Mouse (Mus musculus): Measurements from ENCODE around the gene Tgds. TPM values are rescaled to one million over a fixed set of nuclear protein-coding genes. Genes with fewer than 3 reads are reported as not detected.

Tgds gene
- polyA plus RNA-seq, 1 experiment from 2014 or later, result 36.7 TPM

DNA sequence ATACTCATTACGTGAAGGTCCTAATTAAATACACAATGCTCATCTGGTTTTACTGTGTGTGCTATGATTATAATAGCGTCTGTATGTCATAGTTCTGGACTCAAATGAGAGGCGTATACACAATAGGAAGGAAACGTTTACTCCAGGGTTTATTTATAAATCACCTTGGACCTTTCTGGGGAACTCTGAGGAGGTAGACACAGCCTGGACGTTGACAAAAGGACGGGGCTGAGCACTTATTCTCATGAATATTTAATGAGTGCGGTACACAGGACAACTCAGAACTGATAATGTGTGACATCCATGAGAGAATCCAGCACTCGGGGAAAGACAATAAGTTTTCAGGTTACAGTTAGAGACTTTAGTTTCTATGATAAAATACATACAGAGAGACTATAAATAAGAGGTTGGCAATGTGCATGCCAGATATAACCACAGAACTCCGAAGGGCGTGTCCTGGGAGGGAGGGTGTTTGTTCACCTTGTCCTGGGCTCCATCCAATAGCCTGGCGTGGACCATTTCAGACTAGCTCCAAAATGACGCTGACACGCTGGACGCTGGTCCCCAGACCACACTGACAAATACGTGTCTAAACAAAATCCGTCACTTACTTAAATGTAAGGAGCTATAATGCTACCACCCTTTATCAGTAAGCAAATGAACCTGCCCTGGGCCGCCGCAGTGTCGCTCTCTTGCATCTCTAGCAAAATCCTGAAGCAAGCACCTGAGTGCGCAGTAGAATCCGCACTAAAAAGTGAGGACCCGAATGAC is 43.9 kb downstream of the Tgds start:
- Histone ChIP-seq H3K4me2 (peak overlapping the region; percentile 64), H3K9me3 (no peaks in the 10 kb centered on the region), H3K4me1 (replicated peaks) (no peaks in the 10 kb centered on the region), H3K27me3 (peaks cover 18% of the 10 kb centered on the region; the same call in 1 of the 2 replicates), H3K36me3 (no peaks in the 10 kb centered on the region), H3K27ac (peak overlapping the region; percentile 67; the same call in 1 of the 2 replicates), H3K4me3 (replicated peaks) (peak overlapping the region; percentile 58), H3K9ac (replicated peaks) (peak overlapping the region; percentile 50)
- peak; percentile 66 for ATAC-seq (ENCODE audit: insufficient number of reproducible peaks, insufficient read depth, low FRiP score, low TSS enrichment, low read depth)
- 14% methylated on average over 22 of the region's 22 CpGs for WGBS

- Histone ChIP-seq H3K4me3 (replicated peaks) (no peak overlapping the region), H3K4me2 (no peak overlapping the region), H3K4me1 (replicated peaks) (no peaks in the 10 kb centered on the region), H3K36me3 (no peaks in the 10 kb centered on the region), H3K9ac (replicated peaks) (no peak overlapping the region), H3K27me3 (peaks cover 18% of the 10 kb centered on the region; the same call in 1 of the 2 replicates), H3K27ac (no peak overlapping the region), H3K9me3 (no peaks in the 10 kb centered on the region)
- WGBS, result 44% methylated on average over 5 of the region's 5 CpGs
- no peak for ATAC-seq (ENCODE audit: insufficient number of reproducible peaks, insufficient read depth, low FRiP score, low TSS enrichment, low read depth)
Measured at GRCm38 (mm10) chr14:118086271-118087035, 46.1 kb downstream of the Tgds start.

DNA sequence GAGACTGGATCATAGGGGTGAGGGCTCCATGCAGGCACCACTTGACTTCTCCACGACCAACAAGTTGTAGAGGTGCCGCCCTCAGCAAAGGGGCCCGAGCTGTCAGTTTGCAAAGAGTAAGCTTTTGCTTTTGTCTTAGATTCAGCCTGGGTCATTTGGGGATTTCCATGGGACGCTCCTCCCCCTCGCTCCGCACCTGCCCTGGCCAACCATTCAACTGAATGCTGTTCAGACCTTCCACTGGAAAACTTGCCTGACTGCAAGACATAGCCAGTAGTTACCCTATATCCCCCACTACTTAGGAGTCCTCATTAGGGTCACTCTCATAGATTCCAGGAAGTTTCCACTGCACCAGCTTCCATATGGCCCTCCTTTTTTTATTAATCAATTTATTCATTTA is 48.7 kb downstream of the Tgds start:
- no peak for ATAC-seq (ENCODE audit: insufficient number of reproducible peaks, insufficient read depth, low FRiP score, low TSS enrichment, low read depth)
- H3K9me3 ChIP-seq, result no peaks in the 10 kb centered on the region
- peaks cover 18% of the 10 kb centered on the region; the same call in 1 of the 2 replicates for H3K27me3 ChIP-seq
- no peak overlapping the region for H3K27ac ChIP-seq
- H3K4me2 ChIP-seq, result no peak overlapping the region
- WGBS, result 90% methylated on average over 6 of the region's 6 CpGs
- H3K9ac ChIP-seq (replicated peaks), result no peak overlapping the region
- no peak overlapping the region for H3K4me3 ChIP-seq (replicated peaks)
- no peaks in the 10 kb centered on the region; the same call in 1 of the 2 replicates for H3K4me1 ChIP-seq (replicated peaks)
- no peaks in the 10 kb centered on the region for H3K36me3 ChIP-seq

DNA sequence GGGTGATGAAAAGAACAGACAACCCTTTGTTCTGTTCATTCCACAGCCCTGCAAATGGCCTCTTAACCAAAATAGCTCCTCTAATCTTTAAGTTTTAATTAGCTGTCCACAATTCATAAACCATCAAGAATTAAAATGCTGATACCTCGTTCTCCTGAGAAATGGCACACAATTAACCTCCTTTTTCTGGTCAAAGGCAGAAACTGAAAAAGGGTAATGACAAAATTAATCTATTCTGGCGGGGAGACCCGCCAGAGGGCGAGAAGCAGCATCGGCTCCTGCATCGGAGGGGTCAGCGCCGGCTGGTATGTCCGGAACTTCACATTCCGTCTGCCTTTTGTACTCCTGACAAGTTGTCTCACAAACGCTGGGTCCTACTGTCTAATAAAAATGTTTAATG is 51.9 kb downstream of the Tgds start:
- WGBS, result 38% methylated on average over 11 of the region's 11 CpGs
- H3K36me3 ChIP-seq, result no peaks in the 10 kb centered on the region
- H3K9ac ChIP-seq (replicated peaks), result no peak overlapping the region
- no peak overlapping the region for H3K4me3 ChIP-seq (replicated peaks)
- H3K4me1 ChIP-seq (replicated peaks), result no peaks in the 10 kb centered on the region; the same call in 1 of the 2 replicates
- peaks cover 3% of the 10 kb centered on the region; the same call in 1 of the 2 replicates for H3K27me3 ChIP-seq
- H3K9me3 ChIP-seq, result no peaks in the 10 kb centered on the region
- H3K4me2 ChIP-seq, result no peak overlapping the region
- ATAC-seq (ENCODE audit: insufficient number of reproducible peaks, insufficient read depth, low FRiP score, low TSS enrichment, low read depth), result no peak
- H3K27ac ChIP-seq, result no peak overlapping the region

DNA sequence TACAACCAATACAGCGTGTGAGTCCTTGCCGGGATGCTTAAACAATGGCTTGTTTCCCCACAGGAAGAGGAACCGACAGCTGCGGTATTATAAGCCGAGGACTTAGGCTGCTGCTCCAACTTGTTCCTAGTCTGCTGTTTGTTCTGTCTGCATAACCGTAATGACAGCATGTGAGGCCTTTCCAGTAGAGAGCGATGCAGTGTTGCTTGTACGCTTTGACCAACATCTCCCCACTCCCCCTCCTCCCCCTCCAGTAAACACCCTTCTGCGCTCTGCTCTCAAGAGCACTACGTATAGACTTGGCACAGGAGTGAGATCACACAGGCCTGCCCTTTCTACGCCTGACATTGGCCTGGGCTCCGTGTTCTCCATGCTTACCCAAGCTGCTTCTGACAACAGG is 62.5 kb downstream of the Tgds start:
- Histone ChIP-seq H3K4me2 (no peak overlapping the region), H3K36me3 (no peaks in the 10 kb centered on the region), H3K9me3 (no peaks in the 10 kb centered on the region), H3K9ac (replicated peaks) (no peak overlapping the region), H3K4me1 (replicated peaks) (no peaks in the 10 kb centered on the region), H3K4me3 (replicated peaks) (no peak overlapping the region), H3K27me3 (no peaks in the 10 kb centered on the region), H3K27ac (no peak overlapping the region)
- WGBS, result 85% methylated on average over 12 of the region's 12 CpGs
- no peak for ATAC-seq (ENCODE audit: insufficient number of reproducible peaks, insufficient read depth, low FRiP score, low TSS enrichment, low read depth)

DNA sequence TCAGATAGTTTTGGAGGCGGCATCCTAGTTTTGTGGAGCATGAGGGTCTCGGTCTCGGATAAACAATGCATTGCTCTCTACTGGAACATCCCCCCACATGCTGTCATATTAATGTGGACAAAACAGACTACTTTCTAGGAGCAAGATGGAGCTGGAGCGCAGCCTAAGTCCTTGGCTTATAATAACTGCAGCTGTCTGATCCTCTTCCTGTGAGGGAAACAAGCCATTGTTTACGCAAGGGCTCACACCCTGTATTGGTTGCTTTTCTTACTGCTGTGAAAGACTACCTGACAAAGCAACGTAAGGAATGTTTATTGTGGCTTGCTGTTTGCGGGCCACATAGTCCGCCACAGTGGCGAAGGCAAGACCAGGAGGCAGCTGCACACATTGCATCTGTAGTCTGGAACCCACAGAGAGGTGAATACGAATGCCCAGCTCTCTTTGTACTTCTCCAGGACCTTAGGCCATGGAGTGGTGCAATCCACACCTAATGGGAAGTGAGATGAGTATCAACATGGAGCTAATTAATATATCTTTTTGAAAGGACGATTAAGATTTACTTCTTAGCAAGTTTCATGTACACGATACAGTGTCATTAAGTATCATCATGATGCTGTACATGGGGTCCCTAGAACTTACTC is 63.0 kb downstream of the Tgds start:
- WGBS, result 84% methylated on average over 12 of the region's 12 CpGs
- no peak for ATAC-seq (ENCODE audit: insufficient number of reproducible peaks, insufficient read depth, low FRiP score, low TSS enrichment, low read depth)
- H3K9ac ChIP-seq (replicated peaks), result no peak overlapping the region

More for the DNA sequence above, 63.0 kb downstream of the Tgds start:
- Histone ChIP-seq H3K4me1 (replicated peaks) (no peaks in the 10 kb centered on the region), H3K27ac (0 out of 2 replicates have a peak overlapping the region, but pooled peaks have one; percentile 41), H3K27me3 (no peaks in the 10 kb centered on the region), H3K4me3 (replicated peaks) (no peak overlapping the region), H3K36me3 (no peaks in the 10 kb centered on the region), H3K9me3 (no peaks in the 10 kb centered on the region), H3K4me2 (no peak overlapping the region)

Other genes with a start within 250 kb of the Tgds start
- gene Dct, start 80.5 kb downstream of the Tgds start, polyA plus RNA-seq (2016; fragmentation: Nextera tagmentation; extraction: Ambion mirVana), result 1.6 and 1.7 TPM in 2 replicates
- 53.3 and 54.2 TPM in 2 replicates for gene Gpr180, start 4.4 kb upstream of the Tgds start, polyA plus RNA-seq (2016; fragmentation: Nextera tagmentation; extraction: Ambion mirVana)
- gene Sox21, start 104.3 kb upstream of the Tgds start, polyA plus RNA-seq (2016; fragmentation: Nextera tagmentation; extraction: Ambion mirVana), result 0.27 and 0.51 TPM in 2 replicates
- gene Gm9376, start 134.2 kb upstream of the Tgds start, polyA plus RNA-seq (2016; fragmentation: Nextera tagmentation; extraction: Ambion mirVana), result not detected in 2 replicates

Measured in limb, embryonic 12.5 days (tissue).